Mouse (Mus musculus) heart, adult 9 months (tissue): ENCODE results near the gene Btnl6.
"Not testable (repeated sequence)": the region's sequence is repeated elsewhere in the genome, so short reads cannot be mapped to it uniquely, and the experiment has no call there.

ENCODE experiments used
- DNase-seq, 2 experiments: peaks; one replicate each; pipeline ENCODE4 v3.0.0; 2022; ENCODE audit warnings: low spot score in 2 of 2

Gene Btnl6

DNA sequence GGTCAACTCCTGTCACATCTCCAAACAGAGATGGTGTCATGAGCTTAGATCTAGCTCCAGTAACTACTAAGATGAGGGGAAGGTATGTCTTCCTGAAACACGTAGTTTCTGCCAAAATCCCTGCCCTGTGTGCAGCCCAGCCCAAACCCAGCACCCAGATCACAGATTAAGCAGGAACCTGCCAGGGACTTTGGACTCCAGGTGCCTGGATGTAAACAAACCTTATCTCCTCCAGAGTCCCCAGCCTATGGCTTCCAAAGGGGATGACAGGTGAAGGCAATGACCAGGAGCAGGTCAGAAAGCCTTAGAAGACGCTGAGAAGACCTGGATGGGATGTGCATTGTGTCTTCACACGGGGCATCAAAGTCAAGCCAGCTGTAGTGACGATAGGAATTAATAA is 19.4 kb downstream of the Btnl6 start:
- DNase-seq = not testable (repeated sequence)

DNA sequence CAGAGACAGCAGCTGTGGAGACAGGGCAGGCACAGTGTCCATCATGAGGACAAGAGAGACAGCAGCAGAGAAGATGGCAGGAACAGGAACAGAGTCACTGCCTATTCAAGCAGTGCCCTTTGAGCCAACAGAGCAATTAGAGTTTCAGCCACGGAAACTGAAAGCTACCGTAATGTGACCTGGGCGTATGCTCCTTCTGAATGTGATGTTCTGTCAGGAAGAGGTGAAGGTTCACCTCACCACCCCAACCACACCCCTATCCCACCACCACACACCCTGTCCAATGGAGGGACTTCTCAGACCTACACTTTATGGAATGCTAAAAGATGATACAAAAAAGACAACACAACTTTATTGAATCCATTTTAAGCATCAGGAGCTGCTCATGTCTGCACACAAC is 19.8 kb downstream of the Btnl6 start:
- not testable (repeated sequence) for DNase-seq

- DNase-seq = no peak
These were observed 20.6 kb downstream of the Btnl6 start for GRCm38 (mm10) chr17:34496539-34496938.

- not testable (repeated sequence) for DNase-seq
These were observed 22.0 kb downstream of the Btnl6 start for GRCm38 (mm10) chr17:34495156-34495555.

DNA sequence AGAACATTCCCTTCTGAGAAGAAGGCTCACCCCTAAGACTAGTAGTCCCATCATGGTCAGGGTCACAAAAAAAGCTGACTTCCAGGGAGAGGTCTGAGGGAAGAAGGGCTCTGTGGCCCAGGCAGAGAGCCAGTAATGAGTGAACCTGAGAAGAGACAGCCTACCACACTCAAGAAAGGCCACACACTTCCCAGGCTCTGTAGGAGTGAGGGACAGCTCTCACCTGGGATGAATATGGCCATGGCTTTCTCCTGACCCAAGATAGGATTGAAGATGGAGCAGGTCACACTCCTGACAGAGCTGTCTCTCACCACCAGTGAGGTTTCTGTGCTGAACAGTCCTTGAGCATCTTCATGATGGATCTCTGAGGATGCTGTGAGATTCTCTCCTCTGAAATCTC is 24.4 kb downstream of the Btnl6 start:
- no peak for DNase-seq

DNA sequence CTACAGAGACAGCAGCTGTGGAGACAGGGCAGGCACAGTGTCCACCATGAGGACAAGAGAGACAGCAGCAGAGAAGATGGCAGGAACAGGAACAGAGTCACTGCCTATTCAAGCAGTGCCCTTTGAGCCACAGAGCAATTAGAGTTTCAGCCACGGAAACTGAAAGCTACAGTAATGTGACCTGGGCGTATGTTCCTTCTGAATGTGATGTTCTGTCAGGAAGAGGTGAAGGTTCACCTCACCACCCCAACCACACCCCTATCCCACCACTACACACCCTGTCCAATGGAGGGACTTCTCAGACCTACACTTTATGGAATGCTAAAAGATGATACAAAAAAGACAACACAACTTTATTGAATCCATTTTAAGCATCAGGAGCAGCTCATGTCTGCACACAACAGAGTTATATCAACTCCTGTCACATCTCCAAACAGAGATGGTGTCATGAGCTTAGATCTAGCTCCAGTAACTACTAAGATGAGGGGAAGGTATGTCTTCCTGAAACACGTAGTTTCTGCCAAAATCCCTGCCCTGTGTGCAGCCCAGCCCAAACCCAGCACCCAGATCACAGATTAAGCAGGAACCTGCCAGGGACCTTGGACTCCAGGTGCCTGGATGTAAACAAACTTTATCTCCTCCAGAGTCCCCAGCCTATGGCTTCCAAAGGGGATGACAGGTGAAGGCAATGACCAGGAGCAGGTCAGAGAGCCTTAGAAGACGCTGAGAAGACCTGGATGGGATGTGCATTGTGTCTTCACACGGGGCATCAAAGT is 39.7 kb downstream of the Btnl6 start, which contains the start of gene Btnl4:
Gene Btnl4, minus strand, starts transcription at position 81 of the 776 bp plus-strand sequence.
- DNase-seq = not testable (repeated sequence)

DNA sequence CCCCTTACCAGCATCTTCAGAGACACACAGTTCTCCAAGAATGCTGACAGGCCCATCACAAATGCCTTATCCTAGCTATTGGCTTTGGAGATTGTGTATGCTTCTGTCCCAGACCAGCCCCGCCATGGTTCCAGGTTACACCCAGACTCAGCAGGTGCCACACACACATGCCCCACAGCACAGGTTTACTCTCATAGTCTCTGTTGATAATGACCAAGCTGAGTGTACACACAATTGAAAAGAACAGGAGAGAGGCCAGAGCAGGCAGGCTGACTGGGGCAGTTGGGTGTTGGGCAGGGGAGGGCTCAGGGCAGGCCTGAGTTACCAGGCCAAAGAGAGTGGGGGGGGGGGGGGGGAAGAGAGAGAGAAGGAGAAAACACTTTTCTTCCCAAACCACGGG is 40.7 kb downstream of the Btnl6 start:
- no peak for DNase-seq

GRCm38 (mm10) chr17:34475060-34475459 is 42.1 kb downstream of the Btnl6 start:
- DNase-seq = no peak

- no peak for DNase-seq
These were observed 46.7 kb downstream of the Btnl6 start for GRCm38 (mm10) chr17:34470491-34470890.

DNA sequence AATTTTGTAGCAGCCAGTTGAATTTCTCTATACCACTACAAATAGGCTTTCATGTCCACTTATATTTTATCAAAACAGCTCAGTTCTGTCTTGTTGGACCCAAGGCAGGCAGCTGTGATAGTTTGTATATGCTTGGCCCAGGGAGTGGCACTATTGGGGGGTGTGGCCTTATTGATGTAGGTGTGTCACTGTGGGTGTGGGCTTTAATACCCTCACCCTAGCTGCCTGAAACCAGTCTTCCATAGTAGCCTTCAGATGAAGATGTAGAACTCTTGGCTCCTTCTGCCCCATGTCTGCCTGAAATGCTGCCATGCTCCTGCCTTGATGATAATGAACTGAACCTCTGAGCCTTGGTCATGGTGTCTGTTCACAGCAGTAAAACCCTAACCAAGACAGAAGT is 51.2 kb downstream of the Btnl6 start:
- not testable (repeated sequence) for DNase-seq

- DNase-seq = no peak
These were observed 57.9 kb downstream of the Btnl6 start for GRCm38 (mm10) chr17:34459255-34459654.
